Mouse (Mus musculus) cerebellum, adult (tissue): ENCODE results near the gene Spag6l.
"Not testable (repeated sequence)": the region's sequence is repeated elsewhere in the genome, so short reads cannot be mapped to it uniquely, and the experiment has no call there.

Source experiments
- ATAC-seq: cut with Nextera tagmentation; 2 replicates; pipeline ENCODE4 v1.9.2; 2017; ENCODE audit warnings: mild to moderate bottlenecking, moderate library complexity, mixed read lengths; ENCODE audit not compliant: insufficient number of reproducible peaks, low FRiP score, low TSS enrichment

Gene Spag6l

DNA sequence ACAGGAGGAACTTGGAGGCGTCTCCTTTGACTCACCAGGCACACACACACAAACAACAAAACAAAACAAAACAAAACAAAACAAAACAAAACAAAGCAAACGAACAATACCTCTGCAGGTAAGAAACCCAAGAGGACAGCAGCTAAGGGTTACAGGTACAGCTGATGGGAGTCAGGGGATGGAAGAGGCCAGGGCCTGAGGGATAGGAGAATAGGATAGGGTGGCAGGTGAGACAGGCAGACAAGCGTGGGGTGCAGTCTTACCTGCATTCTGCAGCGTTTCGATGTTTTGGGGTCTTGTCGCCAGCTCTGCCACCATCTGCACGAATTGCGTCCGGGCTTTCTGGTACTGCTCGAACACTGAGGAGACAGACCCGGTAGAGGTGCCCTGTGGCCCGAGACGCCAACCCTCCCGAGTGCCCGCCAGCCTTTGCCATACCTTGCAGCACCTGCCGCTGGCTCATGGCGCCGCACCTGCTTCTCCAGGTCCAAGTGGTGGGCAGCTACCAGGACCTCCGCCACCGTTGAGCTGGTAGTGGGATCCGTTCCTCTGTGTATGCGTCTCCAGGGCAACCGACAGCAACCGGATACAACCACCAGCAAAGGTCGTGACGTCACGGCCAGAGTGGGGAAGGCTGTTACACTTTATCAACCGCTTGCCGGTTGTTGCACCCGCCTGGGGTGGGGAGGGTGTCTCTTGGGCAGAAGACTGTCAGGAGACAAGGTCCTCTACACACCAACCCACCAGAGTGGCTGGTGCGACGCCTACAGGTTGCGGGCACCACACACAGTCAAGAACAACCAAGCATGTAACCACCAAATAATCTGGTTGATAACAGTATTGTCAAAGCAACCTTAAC is at the start of gene Spag6l:
Spag6l (minus strand) TSS at position 700 of the 859 bp plus-strand sequence.
- ATAC-seq: peak; percentile 26; the same call in 1 of the 2 replicates

DNA sequence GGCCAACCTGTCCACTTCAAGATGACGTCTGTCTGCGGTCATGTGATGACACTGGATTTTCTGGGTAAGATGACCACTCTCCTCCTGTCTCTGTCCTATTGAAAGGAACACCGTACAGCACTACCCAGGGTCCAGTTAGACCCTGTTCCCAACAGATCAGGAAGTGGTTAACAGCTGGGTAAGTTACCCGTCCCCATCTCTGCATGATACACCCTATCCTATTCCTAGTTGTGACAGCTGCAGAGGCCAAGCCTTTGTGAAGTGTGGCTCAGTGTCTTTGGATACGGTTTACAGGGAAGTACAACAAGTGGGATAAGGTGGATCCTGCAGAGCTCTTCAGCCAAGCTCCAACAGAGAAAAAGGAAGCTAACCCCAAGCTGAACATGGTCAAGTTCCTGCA is 49.8 kb upstream of the Spag6l start:
- ATAC-seq: no peak

DNA sequence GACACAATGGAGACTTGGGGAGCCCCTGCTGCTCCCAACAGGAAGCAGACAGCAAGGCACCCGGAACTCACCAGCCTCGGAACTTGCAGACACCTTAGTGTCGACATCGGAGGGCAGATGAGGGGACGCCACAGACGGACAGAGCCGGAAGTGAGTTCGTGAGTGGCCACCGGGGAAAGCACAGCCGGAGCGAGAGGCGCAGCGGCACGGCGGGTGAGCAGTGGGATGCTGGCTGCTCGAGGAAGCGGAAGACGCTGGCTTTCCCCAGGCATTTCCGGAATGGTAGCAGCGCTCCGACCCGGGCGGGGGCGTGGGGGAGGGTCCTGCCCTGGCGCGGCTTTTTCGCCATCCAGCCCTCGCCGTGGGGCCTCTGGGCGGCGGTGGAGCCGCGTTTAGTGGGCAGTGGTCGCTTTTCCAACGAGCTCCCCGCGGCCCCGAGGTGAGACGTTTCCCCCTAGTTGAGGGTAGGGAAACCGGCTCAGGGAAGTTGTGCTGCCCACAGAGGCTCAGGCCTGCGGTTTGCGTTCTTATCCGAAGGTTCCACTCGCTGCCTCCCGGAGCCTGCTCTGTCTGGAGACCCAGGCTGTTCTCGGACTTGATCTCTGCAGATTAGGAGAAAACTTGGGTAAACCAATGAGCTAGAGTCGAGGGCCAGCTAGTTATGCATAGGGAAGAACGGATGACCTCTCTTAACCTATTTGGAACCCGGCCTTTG is 41.5 kb upstream of the Spag6l start, which contains the start of the genes Top3b and Vpreb1:
Top3b (plus strand) TSS at position 120 of the 715 bp plus-strand sequence.
Vpreb1 (minus strand) TSS at position 227 of the 715 bp plus-strand sequence.
- ATAC-seq: peak; percentile 94

DNA sequence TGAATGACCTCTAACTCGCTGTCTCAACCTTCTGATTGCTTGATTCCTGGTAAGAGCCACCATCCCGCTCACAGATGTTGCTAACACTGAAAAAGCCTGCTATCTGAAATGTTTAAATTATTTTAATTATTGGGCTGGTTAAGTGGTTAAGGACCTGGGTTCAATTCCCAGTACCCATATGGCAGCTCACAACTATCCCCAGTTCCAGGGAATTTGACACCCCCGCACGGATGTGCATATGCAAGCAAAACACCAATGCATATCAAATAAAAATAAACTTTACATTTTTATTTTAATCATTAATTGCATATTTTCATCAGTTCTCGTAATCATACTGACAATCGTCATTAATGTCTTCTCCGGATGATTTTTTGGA is 41.0 kb upstream of the Spag6l start:
- no peak for ATAC-seq

DNA sequence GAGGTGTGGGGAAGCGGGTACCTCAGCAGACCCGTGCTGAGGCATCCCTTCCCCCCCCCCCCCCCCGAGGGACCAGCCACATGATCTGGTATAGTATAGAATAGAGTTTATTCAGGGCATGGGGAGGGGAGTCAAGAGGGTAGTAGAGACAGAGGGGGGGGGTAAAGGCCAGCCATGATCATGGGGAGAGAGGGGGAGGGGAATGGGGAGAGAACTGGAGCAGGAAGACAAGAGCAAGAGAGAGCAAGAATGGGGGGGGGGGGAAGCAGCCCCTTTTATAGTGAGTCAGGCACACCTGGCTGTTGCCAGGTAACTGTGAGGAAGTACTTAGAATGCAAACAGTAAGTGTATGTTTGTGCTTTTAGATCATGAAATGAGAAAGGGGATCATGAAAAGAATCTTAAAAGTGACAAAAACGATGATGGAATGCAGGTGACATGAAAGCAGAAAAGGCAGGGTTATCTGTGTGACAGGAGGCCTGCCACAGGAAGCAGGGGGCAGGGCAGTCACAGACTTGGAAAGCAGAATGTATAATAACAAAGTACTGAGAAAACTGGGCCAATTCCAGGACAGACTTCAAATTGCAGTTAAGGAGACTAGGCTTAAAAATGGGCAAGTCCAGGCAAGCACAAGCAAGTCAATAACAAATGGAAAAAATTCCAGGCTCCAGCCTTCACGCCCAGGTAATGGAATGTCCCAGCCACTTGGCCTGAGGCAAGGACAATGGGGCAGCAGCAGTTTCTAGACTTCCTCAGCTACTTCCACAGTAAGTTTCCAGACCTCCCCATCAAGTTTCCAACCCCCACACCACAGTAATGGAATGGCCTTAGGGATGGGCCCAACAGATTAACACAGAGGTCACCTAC is 36.7 kb upstream of the Spag6l start:
- no peak for ATAC-seq

DNA sequence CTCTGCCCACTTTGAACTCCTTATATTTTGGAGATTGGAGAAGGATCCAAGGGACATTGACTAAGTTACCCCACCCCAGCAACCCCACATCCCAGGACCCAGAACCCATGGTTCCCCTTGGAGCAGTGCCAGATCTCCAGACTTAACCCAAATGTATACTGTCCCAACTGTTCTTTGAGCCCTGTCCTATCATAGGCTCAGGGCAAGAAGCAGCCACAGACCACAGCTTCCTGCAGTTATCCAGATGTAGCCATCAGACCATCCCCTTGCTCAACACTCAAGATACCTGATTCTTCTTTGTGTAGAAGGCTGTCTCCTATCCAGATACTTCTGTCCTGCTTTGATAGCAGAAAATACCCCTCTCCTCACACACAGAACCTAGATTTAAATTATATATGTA is 36.0 kb upstream of the Spag6l start:
- no peak for ATAC-seq

DNA sequence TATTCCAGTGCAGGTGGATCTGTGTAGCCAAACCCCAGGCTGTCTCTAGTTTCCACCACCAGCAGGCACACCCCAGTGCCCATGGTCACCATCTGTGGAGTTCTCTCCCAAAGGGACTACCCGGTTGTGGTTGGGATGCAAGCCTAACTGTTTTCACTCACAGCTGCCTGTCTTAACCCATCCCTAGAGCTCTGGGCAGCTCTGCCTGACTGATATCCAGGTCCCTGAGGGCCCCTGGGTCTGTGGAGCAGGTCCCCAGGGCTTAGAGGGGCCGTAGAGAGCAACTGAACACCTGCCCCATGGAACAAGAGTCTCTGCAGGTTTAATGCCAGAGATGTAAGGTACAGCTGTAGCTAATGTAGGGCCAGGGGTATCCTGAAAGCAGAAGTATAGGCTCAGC is 34.7 kb upstream of the Spag6l start, which contains the start of gene Igll1:
Igll1 (minus strand) TSS at position 8 of the 400 bp plus-strand sequence.
- no peak for ATAC-seq

DNA sequence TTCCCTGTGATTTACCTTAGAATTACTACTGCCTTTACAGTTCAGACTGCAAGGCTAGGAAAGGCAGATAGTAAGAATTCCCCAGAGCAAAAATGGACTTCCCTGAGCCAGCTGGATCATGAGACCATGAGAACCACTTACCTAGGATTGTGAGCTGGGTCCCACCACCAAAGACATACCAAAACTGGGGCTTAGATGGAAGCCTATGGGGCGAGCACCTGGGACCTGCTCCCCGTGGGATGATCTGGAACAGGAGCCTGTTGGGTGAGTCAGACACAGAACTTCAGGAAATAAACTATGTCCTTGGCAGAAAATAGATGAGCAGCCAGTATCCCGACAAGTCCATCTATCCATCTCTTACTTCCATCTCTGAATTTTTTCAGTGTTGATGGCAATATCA is 33.0 kb upstream of the Spag6l start:
- no peak for ATAC-seq

DNA sequence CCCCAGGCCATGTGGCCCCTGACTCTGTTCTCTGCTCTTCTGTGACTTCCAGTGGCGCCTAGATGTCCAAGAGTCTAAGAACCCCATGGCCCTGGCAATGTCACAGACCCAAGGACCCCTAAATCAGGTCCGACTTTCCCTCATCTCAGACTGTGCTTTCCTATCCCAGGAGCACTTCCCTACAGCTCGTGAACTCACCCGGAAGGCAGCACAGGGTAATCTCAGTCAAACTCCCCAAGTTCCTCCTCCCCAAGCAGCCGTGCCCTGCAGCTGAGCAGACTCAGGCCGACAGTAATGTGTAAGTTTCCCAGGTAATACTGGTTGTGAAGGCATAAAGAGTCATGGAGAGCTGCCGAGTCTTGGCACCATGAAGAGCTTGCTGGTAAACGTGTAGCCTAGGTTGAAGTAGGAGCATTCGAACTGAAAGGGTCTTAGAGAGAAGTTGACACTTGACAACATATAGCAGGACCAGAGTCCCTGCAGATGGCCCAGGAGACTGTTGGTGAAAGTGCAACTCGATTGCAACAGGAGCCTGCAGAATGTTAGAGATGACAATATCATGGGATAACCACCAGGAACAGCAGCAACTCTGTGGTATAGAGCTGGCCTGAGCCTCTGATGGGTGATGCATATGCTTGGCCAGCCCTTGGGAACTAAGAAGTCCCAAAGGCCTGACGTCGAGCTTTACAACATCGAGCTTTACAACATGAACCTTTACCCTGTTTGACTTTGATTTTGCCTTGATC is 27.6 kb upstream of the Spag6l start:
- no peak for ATAC-seq

DNA sequence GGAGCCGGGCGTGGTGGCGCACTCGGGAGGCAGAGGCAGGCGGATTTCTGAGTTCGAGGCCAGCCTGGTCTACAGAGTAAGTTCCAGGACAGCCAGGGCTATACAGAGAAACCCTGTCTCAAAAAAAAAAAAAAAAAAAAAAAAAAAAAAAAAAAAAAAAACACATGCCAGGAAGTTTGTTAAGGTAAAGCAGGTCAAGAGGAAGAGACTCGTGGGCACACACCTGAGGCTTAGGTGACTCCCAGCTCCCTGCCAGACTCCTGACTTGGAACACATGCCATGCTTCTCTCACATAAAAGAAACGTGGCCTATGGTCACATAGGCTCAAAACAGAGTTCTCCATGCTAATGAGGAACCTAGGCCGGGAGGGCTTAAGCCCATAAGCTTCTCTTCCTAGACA is 26.8 kb upstream of the Spag6l start:
- not testable (repeated sequence) for ATAC-seq

DNA sequence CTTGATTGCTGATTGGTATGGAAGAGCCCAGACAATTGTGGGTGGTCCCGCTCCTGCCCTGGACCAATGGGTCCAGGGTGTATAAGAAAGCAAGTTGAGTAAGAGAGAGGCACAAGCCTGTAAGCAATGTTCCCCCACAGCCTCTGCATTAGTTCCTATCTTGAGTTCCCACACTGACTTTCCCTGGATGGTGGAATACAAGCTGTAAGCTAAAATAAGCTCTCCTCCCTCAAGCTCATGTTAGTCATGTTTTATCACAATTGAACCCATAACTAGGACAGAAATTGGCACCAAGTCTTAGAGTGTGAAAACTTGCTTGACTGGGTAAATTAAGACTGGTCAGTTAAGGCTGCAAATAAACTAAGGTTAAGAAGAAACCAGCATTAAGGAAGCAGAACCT is 26.3 kb upstream of the Spag6l start:
- ATAC-seq: no peak

DNA sequence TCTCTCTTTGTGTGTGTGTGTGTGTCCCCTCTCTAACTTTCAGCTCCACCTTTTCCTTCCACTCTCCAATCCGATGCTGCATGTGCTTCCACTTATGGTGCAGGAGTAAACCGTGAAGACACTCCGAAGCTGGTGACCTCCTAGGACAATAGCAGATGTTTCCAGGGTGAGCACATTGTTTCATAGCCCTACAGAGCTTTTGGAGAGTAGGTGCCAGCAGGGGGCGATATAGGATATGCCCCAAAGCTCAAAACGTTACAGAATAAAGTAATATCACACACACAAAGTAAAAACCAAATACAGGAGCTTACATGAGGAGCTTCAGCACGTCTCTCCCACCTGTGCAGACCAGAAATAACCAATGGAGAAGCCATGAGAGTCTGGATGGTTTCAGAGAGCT is 25.6 kb upstream of the Spag6l start:
- ATAC-seq: no peak

DNA sequence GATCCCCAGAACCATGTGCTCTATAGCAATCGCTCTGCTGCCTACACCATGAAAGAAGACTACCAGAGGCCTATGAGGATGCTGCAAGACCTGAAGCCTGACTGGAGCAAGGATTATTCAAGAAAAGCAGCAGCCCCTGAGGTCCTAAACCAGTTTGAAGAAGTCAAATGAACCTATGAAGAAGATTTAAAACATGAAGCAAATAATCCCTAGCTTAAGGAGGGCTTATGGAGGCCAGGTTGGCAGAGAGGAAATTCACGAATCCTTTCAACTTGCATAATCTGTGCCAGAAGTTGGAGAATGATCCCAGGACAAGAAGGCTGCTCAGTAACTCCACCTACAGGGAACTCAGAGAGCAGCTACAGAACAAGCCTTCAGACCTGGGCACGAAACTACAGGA is 23.2 kb upstream of the Spag6l start:
- no peak for ATAC-seq

DNA sequence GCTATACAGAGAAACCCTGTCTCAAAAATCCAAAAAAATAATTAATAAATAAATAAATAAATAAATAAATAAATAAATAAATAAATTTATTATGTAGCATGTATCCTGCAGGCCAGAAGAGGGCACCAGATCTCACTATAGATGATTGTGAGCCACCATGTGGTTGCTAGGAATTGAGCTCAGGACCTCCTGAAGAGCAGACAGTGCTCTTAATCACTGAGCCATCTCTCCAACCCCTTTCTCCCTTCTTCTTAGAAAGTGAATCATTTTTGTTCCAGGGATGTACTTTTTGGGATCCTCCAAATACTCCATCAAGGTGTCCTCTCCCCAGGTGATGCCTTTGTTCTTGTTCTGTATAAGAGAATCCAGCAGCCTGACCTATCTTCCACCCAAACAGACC is 19.9 kb upstream of the Spag6l start:
- no peak for ATAC-seq

DNA sequence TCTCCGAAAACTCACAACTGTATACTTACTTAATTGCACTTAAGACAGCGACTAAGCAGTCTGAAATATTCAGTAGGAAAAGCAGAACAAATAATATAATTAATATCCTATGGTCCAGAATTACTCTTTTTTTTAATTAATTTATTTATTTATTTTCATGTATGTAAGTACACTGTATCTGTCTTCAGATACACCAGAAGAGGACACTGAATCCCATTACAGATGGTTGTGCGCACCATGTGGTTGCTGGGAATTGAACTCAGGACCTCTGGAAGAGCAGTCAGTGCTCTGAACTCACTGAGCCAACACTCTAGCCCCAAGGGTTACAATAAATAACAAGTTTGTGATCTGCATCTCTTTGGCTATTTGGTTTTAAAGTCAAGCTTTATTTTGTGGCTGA is 415 bp upstream of the Spag6l start:
- ATAC-seq: no peak

DNA sequence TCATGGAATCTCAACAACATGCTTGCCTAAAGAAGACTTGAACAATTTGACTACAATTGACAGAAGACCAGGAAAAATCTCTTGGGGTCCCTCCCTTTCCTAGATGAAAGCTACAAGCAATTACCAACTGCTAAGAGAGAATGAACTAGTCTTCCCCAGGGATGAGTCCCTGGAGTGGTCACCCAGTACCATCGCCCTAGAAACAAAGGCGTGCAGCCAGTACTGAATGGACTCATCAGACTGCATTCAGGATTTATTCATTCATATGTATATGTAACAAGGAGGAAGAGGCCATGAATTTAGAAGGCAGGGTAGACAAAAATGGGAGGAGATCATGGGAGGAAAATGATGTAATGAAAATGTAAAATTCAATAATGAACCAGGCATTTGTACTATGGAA is 3.0 kb downstream of the Spag6l start:
- ATAC-seq: no peak

DNA sequence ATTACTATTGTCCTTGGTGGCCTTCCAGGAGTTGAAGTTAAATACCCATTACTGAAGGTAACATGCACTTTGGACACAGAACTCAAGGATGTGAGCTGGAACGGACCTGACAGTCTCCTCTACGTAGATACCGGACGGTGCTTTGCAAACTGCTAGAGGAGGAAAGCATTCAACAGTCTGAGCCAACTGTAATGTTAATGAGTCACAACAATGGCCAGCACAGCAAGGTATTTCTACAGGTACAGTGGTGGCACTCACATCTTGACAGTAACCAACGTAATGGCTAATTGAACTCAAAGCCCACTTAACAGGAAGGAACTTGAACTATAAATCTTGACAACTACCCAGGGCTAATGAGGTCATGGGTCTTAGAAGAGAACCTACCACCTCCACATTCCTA is 3.8 kb downstream of the Spag6l start:
- no peak for ATAC-seq

DNA sequence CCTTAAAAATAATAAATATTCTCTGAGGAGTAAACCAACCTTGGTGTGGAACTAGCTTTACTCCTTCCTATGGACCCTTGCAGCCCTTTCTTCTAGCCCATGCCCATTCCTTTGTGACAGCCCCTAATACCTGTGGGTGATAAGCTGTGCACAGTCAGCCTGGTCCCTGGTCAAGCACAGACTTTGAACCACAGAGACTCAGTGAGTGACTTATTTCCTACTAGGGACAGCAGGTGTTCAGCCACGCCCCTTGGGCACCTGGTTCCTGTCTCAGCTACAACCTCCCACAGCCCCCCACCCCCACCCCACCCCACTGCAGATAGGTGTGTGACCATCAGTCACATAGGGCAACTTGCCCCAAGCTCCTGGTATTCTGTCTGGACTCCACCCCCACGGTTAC is 22.9 kb downstream of the Spag6l start:
- ATAC-seq: no peak
